Mouse (Mus musculus) heart, embryonic 13.5 days (tissue): ENCODE measurements at regions not wholly inside any gene's neighbourhood (a gene's known extent, or its start where the extent isn't known, plus 50 kb on each side); places are given as distances from the start of the nearest gene placed in this dataset.

Experiments used
- ATAC-seq: fragments of 200-750 bp; cut with Nextera tagmentation; 2 replicates; pipeline ENCODE4 v1.8.0; 2017; ENCODE audit warnings: moderate TSS enrichment; ENCODE audit not compliant: insufficient number of reproducible peaks, low FRiP score, low TSS enrichment; ENCODE audit errors: extremely low read depth
- H3K27ac ChIP-seq: fragments of 300-500 bp; sonication (generic); replicated peaks from 2 replicates; pipeline ENCODE4 v1.5.1; 2015; ENCODE audit warnings: moderate library complexity, mild to moderate bottlenecking, inconsistent platforms
- H3K27me3 ChIP-seq: fragments of 300-500 bp; sonication (generic); replicated peaks from 2 replicates; pipeline ENCODE4 v1.6.1; 2015; ENCODE audit warnings: mild to moderate bottlenecking, inconsistent platforms
- H3K36me3 ChIP-seq: fragments of 300-500 bp; sonication (generic); 2 replicates; pipeline ENCODE4 v1.6.1; 2015; ENCODE audit warnings: mild to moderate bottlenecking, inconsistent platforms
- H3K4me1 ChIP-seq: fragments of 300-500 bp; sonication (generic); 2 replicates; pipeline ENCODE4 v1.6.1; 2015; ENCODE audit warnings: inconsistent platforms
- H3K4me2 ChIP-seq: fragments of 300-500 bp; sonication (generic); 2 replicates; pipeline ENCODE4 v1.6.1; 2015; ENCODE audit warnings: inconsistent platforms, mild to moderate bottlenecking, moderate library complexity
- H3K4me3 ChIP-seq: fragments of 300-500 bp; sonication (generic); 2 replicates; pipeline ENCODE4 v1.5.1; 2015; ENCODE audit warnings: moderate library complexity, mild to moderate bottlenecking, inconsistent platforms
- H3K9ac ChIP-seq: fragments of 300-500 bp; sonication (generic); 2 replicates; pipeline ENCODE4 v1.6.1; 2015; ENCODE audit warnings: inconsistent platforms, mild to moderate bottlenecking, moderate library complexity
- H3K9me3 ChIP-seq: fragments of 300-500 bp; sonication (generic); 2 replicates; pipeline ENCODE4 v1.6.1; 2016; ENCODE audit warnings: inconsistent platforms
- WGBS: fragments of 180-500 bp; shearing (Covaris S2); methylation state at CpG from one replicate; pipeline ENCODE4 v1.1.7; 2015; ENCODE audit warnings: mixed read lengths; 5-methylcytosine and 5-hydroxymethylcytosine counted together

DNA sequence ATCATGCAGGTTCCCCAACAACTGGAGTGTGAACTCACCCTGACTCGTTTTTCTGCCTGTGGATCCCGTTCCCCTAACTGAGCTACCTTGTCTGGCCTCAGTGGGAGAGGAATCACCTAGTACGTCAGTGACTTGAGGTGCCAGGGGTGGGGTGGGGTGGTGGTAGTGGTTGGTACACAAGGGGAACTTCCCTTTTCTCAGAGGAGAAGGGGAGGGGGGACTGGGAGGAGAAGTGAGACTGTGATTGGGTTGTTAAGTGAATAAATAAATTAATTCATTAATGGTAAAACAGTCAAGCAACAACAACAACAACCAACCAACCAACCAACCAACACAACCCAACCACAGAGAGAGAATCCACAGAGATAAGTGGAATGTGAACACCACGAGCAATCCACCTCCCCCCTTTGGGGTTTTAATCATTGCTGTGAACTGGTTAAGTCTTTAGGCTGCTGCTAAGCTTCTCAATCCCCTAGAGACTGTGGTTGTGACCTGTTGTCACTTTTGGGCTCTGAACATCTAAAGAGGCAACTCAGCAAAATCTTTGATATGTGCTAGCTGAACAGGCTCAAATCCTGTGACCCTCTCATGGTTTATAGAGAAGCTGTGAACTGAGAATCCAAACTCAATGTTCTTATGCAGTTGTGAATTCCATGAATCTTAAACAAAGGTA lies 111.0 kb upstream of the Fbxo11 start:
- Histone ChIP-seq H3K9ac (no peak overlapping the region), H3K4me1 (no peaks in the 10 kb centered on the region), H3K27me3 (no peaks in the 10 kb centered on the region), H3K4me2 (no peak overlapping the region), H3K9me3 (no peaks in the 10 kb centered on the region), H3K36me3 (no peaks in the 10 kb centered on the region), H3K27ac (no peak overlapping the region), H3K4me3 (no peak overlapping the region)
- no peak for ATAC-seq
- WGBS = 71% methylated on average over 4 of the region's 4 CpGs

DNA sequence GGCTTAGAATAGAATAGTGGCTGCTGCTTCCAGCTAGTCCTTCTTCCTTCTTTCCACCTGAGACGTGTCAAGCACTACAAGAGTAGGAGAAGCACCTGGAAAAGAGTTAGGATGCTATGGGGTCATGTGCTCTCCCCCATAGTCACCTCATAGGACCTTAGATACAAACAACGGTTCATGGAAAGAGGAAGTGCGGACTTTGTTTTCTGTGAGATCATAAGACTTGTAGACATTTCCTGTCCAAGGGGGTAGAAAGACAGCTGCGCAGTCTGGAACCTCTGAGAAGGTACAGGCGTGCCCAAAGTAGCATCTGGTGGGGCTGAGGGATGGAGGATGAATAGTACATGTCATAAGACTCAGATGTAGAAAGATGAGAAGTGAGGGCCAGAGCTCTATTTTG lies 125.6 kb upstream of the Fbxo11 start:
- 79% methylated on average over 5 of the region's 5 CpGs for WGBS
- H3K4me1 ChIP-seq = no peaks in the 10 kb centered on the region
- no peak overlapping the region for H3K4me2 ChIP-seq
- H3K9ac ChIP-seq = no peak overlapping the region
- H3K9me3 ChIP-seq = no peaks in the 10 kb centered on the region
- H3K27me3 ChIP-seq = no peaks in the 10 kb centered on the region
- H3K4me3 ChIP-seq = no peak overlapping the region
- H3K27ac ChIP-seq = no peak overlapping the region
- no peak for ATAC-seq
- H3K36me3 ChIP-seq = no peaks in the 10 kb centered on the region

DNA sequence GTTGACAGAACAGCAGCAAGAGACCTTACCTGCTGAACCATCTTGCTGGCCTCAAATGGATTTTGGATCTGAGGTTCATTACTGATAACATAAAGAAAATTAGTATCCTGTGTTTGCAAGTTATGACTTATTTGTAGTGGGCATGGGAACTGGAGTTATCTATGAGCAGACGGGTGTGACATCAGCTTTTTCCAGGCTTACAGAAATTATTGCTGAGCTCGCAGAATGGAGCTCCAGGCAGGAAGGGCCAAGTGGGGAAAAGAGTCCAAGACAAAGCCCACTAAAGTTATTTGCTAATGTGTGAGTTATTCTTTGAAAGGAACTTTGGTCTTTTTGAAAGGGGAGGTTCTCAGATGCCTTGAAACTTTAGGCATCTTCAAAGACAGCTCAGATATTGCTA lies 126.4 kb upstream of the Fbxo11 start:
- Histone ChIP-seq H3K27ac (no peak overlapping the region), H3K9me3 (no peaks in the 10 kb centered on the region), H3K4me1 (no peaks in the 10 kb centered on the region), H3K36me3 (no peaks in the 10 kb centered on the region), H3K9ac (no peak overlapping the region), H3K4me3 (no peak overlapping the region), H3K27me3 (no peaks in the 10 kb centered on the region), H3K4me2 (no peak overlapping the region)
- 54% methylated on average over 2 of the region's 2 CpGs for WGBS
- no peak for ATAC-seq

DNA sequence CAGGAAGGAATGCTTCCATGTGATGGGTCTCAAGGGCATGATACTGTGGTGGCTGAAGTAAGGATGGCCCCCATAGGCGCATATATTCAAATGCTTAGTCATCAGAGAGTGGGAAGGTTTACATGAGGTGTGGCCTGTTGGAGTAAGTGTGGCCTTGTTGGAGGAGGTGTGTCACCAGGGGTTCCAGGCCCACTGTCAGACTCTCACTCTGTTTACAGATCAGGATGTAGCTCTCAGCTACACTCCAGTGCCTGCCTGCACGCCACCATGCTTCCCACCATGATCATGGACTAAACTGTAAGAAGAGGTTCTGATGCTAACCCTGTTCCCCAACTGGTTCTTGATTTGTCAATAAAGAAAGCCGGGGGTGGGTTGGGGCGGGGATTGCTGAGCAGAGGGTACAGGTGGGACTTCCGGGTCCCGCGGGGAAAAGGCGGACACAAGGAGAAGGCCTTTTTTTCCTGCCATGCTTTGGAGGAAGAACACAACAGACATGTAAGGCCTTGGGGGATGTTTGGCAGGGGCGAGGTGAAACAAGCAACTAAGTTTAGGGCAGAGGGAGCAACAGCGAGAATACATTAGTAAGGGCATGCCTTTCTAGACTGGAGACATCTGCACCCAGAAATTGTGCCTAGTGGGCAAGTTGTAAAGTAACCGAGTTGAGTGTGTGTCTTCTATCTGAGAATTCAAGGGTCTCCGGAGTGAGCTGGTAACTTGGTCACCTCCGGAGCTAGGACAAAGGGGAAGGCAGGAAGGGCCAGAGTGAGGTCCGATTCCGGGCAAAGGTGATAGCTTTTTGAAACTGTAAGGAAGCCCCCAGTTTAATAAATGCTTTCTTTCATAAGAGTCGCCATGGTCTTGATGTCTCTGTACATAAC lies 127.1 kb upstream of the Fbxo11 start:
- Histone ChIP-seq H3K9ac (no peak overlapping the region), H3K4me2 (no peak overlapping the region), H3K4me1 (no peaks in the 10 kb centered on the region), H3K9me3 (no peaks in the 10 kb centered on the region), H3K27me3 (no peaks in the 10 kb centered on the region), H3K4me3 (no peak overlapping the region), H3K27ac (no peak overlapping the region), H3K36me3 (no peaks in the 10 kb centered on the region)
- ATAC-seq = no peak
- 85% methylated on average over 16 of the region's 16 CpGs for WGBS

DNA sequence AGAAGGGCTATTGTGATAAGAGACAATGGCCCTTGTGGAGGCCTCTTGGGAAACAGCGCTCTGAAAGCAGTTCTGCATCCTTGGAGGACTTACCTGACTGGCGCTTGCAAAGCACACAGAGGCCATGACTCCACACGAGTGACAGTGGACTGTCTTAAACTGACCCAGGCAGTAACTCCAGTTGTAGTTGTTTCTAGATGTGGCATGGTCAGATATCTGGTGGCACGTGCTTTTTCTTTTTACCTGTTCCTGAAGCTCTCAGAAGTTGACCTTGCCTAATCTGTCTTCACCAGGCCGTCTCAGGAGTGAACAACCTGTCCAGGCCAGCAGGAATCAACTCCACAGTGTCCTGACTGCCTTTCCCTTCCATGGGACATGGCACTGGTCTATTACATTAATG lies 129.6 kb upstream of the Fbxo11 start:
- Histone ChIP-seq H3K4me1 (no peaks in the 10 kb centered on the region), H3K4me3 (no peak overlapping the region), H3K9me3 (no peaks in the 10 kb centered on the region), H3K9ac (no peak overlapping the region), H3K4me2 (no peak overlapping the region), H3K27me3 (no peaks in the 10 kb centered on the region), H3K36me3 (no peaks in the 10 kb centered on the region), H3K27ac (no peak overlapping the region)
- ATAC-seq = no peak
- WGBS = 65% methylated on average over 5 of the region's 5 CpGs

DNA sequence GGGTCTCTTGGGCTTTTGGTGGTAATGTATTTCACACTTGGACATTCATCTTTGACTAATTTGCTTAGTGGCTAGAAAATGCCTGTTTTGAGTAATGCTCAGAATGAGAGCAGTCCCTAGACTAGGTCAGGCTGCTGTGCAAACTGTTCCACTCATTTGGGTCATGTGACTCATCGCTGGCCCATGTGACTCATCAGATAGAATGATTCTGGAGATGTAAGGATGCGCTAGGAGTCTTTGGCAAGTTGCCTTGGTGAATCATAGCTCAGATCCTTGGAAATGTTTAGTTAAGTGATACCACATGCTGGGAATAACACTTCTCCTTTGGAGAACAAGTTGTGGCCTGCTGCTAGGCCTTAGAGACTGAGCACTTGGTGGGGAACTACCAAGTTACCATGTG lies 130.2 kb upstream of the Fbxo11 start:
- Histone ChIP-seq H3K4me1 (no peaks in the 10 kb centered on the region), H3K9ac (no peak overlapping the region), H3K36me3 (no peaks in the 10 kb centered on the region), H3K27ac (no peak overlapping the region), H3K27me3 (no peaks in the 10 kb centered on the region), H3K4me2 (no peak overlapping the region), H3K9me3 (no peaks in the 10 kb centered on the region), H3K4me3 (no peak overlapping the region)
- WGBS = 80% methylated on average over 2 of the region's 2 CpGs
- no peak for ATAC-seq

DNA sequence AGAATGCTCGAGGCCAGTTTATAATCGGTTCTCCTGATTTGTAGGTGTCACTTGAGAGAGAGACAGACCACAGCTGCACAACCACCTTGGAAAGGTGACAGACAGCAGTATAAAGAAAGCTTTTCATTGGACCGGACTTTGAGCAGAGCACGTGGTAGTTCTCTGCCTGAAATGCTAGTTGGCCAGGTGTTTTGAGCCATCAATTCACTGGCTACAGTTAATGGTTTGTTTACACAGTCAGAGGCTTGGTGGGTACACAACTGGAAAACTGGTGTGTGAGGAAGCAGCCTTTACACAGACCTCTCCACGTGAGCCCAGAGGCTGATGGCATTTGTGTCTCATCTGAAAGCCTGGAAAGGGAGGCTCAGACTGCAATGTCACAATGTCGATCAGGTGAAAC lies 130.8 kb upstream of the Fbxo11 start:
- H3K27me3 ChIP-seq = no peaks in the 10 kb centered on the region
- 79% methylated on average over 6 of the region's 6 CpGs for WGBS
- H3K27ac ChIP-seq = no peak overlapping the region
- no peak overlapping the region for H3K4me2 ChIP-seq
- ATAC-seq = no peak
- H3K9ac ChIP-seq = no peak overlapping the region
- H3K36me3 ChIP-seq = no peaks in the 10 kb centered on the region
- H3K4me3 ChIP-seq = no peak overlapping the region
- no peaks in the 10 kb centered on the region for H3K4me1 ChIP-seq
- H3K9me3 ChIP-seq = no peaks in the 10 kb centered on the region

DNA sequence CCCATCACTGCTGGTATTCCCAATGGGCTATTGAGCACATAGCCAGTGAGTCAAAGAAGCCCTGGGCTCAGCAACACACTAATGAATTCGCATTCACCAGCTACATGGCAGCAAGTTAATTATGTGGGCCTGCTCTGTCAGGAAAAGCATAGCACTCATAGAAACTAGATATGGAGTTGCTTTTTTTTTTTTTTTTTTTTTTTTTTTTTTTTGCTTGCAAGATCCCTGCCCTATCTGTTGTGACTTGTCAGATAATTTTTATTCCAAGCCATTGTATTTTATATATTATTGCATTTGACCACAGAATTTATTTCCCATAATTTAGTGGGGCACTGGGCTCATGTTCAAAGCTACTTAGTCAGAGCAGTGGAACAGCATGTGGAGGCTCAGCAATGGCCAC lies 131.2 kb upstream of the Fbxo11 start:
- Histone ChIP-seq H3K36me3 (no peaks in the 10 kb centered on the region), H3K27me3 (no peaks in the 10 kb centered on the region), H3K4me1 (no peaks in the 10 kb centered on the region), H3K27ac (no peak overlapping the region), H3K4me2 (no peak overlapping the region), H3K9me3 (no peaks in the 10 kb centered on the region), H3K9ac (no peak overlapping the region), H3K4me3 (no peak overlapping the region)
- 74% methylated on average over 1 of the region's 1 CpGs for WGBS
- ATAC-seq = no peak

DNA sequence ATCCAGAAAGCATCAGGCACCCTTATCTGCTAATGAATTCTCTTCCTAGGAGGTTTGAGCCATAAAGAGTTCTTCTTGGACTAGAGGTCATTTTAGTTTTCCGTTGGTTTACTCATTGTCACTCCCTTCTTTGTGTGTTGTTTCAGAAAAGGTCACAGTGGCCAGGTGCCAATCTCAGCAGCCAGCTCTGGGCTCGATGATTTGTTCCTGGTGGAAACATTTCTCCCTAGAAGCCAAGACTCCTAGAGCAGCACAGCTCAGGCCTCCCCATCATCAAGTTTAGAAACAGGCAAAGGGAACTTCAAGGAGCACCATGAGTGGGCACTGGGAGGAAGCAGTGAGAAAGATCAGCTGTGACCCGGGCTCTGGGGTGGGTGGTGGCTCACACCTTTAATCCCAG lies 132.3 kb upstream of the Fbxo11 start:
- H3K27ac ChIP-seq = no peak overlapping the region
- no peaks in the 10 kb centered on the region for H3K9me3 ChIP-seq
- H3K4me1 ChIP-seq = no peaks in the 10 kb centered on the region
- H3K4me2 ChIP-seq = no peak overlapping the region
- H3K9ac ChIP-seq = no peak overlapping the region
- no peaks in the 10 kb centered on the region for H3K36me3 ChIP-seq
- H3K4me3 ChIP-seq = no peak overlapping the region
- 51% methylated on average over 3 of the region's 3 CpGs for WGBS
- H3K27me3 ChIP-seq = no peaks in the 10 kb centered on the region
- ATAC-seq = no peak

DNA sequence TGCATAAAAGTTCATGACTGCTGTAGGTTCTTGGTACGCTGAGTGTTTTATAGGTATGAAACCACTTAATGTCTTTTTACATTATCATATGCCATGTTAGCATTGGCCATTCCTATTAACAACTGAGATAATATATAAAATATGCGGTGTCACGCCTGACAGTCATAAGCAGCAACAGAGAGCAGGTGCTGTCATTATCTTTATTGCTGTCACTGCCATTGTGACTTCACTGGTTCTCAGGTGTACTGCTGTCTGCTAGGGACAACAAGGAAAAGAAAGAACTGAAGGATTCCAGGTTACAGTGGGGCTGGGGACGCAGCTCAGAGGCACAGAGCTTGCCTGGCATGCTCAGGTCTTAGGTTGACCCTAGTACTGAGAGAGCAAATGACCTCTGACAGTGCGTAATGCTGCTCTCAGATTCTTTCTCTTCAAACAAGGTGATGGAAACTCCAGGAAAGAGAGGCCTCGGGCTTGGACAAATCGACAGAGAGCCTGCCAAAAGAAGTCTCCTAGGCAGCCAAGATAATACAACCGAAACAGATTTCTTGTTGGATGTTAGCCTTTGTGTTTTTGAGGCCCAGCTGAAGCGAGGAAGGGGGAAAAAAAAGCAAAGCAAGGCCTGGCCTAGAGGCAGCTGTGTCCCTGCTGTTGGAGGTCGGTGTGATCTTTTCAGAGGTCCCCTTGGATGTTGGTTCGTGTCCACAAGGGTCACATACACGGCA lies 136.3 kb upstream of the Fbxo11 start:
- Histone ChIP-seq H3K4me1 (peaks cover 3% of the 10 kb centered on the region; the same call in 1 of the 2 replicates), H3K4me2 (no peak overlapping the region), H3K36me3 (no peaks in the 10 kb centered on the region), H3K9ac (no peak overlapping the region), H3K9me3 (no peaks in the 10 kb centered on the region), H3K27me3 (no peaks in the 10 kb centered on the region), H3K27ac (no peak overlapping the region), H3K4me3 (no peak overlapping the region)
- 73% methylated on average over 12 of the region's 12 CpGs for WGBS
- no peak for ATAC-seq

DNA sequence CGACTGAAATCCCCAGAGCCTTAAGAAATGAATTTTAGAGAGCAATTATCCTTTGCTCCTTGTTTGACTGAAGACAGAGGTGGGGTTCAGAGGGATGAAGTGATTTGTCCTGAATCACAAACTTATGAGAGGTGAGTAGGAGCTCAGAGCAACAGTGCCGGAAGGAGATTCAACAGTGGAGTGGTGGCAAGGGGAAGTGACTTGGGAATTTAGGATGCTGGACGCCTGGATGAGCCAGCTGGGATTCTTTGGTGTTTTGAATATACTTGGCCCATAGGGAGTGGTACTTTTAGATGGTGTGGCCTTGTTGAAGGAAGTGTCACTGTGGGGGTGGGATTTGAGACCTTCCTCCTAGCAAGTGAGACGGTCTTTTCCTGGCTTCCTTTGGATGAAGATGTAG lies 137.1 kb upstream of the Fbxo11 start:
- no peak overlapping the region for H3K4me3 ChIP-seq
- H3K36me3 ChIP-seq = no peaks in the 10 kb centered on the region
- no peaks in the 10 kb centered on the region for H3K9me3 ChIP-seq
- no peak overlapping the region for H3K9ac ChIP-seq
- ATAC-seq = no peak
- 80% methylated on average over 4 of the region's 4 CpGs for WGBS
- H3K27ac ChIP-seq = no peak overlapping the region
- H3K4me1 ChIP-seq = peaks cover 4% of the 10 kb centered on the region; the same call in 1 of the 2 replicates
- H3K4me2 ChIP-seq = no peak overlapping the region
- H3K27me3 ChIP-seq = no peaks in the 10 kb centered on the region
